Comparison of ENCODE assay signal across 21 mouse cellular contexts in the genomic region with DNA sequence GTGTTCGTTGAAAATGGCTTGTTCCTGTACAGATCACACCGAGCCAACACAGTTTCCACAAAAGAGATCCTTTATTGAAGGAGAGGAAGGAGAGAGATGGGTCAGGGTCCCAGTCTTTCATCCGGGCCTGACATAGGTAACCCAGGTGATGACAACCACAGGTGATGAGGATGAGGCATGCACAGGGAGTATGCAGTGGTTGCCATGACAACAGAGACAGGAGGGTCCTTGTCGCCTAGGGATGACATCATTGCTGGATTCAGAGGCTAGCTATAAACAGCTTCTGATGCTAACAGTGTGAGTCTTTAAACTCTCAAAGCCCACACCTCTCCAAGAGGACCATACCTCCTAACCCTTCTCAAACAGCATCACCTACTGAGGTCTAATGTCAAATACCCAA.
DNase-seq lines count a peak whose midpoint lies in the region; ATAC-seq and TF ChIP-seq lines count a peak whose summit lies in the region.
"Had no signal": no experiment of that assay in that cellular context is flagged by ENCODE, and none has a peak within 500 bp of the region (broad histone marks: within the 10 kb centered on the region; RNA-seq: fewer than 3 reads in every experiment).

No protein-coding gene starts in this region.

- no peaks in the 10 kb centered on the region for H3K4me1 ChIP-seq in forebrain, embryonic 14.5 days (ENCODE audit: control insufficient read depth, insufficient read depth, low read length)
- no peaks in the 10 kb centered on the region for H3K4me1 ChIP-seq in forebrain, embryonic 10.5 days
- H3K4me1 ChIP-seq in hindbrain, postnatal 0 days (ENCODE audit: insufficient read depth, low read length) = no peaks in the 10 kb centered on the region
- 0 out of 2 replicates have a peak, but pooled peaks cover 10% of the 10 kb centered on the region for H3K4me1 ChIP-seq in hindbrain, embryonic 10.5 days (replicated peaks)
- H3K4me1 ChIP-seq: embryonic facial prominence, embryonic 12.5 days; embryonic facial prominence, embryonic 15.5 days; forebrain, embryonic 13.5 days had no signal

- H3K36me3 ChIP-seq in forebrain, embryonic 14.5 days (ENCODE audit: control insufficient read depth, insufficient read depth, low read length) = no peaks in the 10 kb centered on the region
- H3K36me3 ChIP-seq in forebrain, embryonic 10.5 days (replicated peaks) = no peaks in the 10 kb centered on the region
- no peaks in the 10 kb centered on the region for H3K36me3 ChIP-seq in hindbrain, postnatal 0 days (ENCODE audit: insufficient read depth, low read length)
- no peaks in the 10 kb centered on the region for H3K36me3 ChIP-seq in hindbrain, embryonic 10.5 days
- H3K36me3 ChIP-seq: embryonic facial prominence, embryonic 12.5 days; embryonic facial prominence, embryonic 15.5 days had no signal

- H3K27ac ChIP-seq in forebrain, embryonic 14.5 days (ENCODE audit: low read depth, low read length) = no peak overlapping the region
- H3K27ac ChIP-seq in forebrain, embryonic 10.5 days = no peak overlapping the region
- no peak overlapping the region for H3K27ac ChIP-seq in hindbrain, postnatal 0 days
- no peak overlapping the region for H3K27ac ChIP-seq in hindbrain, embryonic 10.5 days
- H3K27ac ChIP-seq: embryonic facial prominence, embryonic 12.5 days; embryonic facial prominence, embryonic 15.5 days; forebrain, embryonic 13.5 days; hindbrain, embryonic 14.5 days had no signal

- no peaks in the 10 kb centered on the region for H3K27me3 ChIP-seq in forebrain, embryonic 14.5 days (replicated peaks; ENCODE audit: control insufficient read depth, insufficient read depth, low read length)
- no peaks in the 10 kb centered on the region for H3K27me3 ChIP-seq in forebrain, embryonic 10.5 days (ENCODE audit: poor library complexity, severe bottlenecking)
- H3K27me3 ChIP-seq in hindbrain, postnatal 0 days (ENCODE audit: insufficient read depth, low read length) = no peaks in the 10 kb centered on the region
- no peaks in the 10 kb centered on the region for H3K27me3 ChIP-seq in hindbrain, embryonic 10.5 days (ENCODE audit: insufficient read depth, poor library complexity, severe bottlenecking)
- H3K27me3 ChIP-seq: embryonic facial prominence, embryonic 15.5 days; forebrain, embryonic 13.5 days had no signal

- no peak for TF ChIP-seq CTCF in hindbrain, postnatal 0 days (IDR thresholded peaks at IDR 0.05; ENCODE audit: low read depth)

- no peak overlapping the region for H3K9ac ChIP-seq in forebrain, embryonic 14.5 days (ENCODE audit: low read length)
- H3K9ac ChIP-seq in hindbrain, postnatal 0 days (replicated peaks; ENCODE audit: low read length) = no peak overlapping the region
- H3K9ac ChIP-seq: embryonic facial prominence, embryonic 12.5 days; embryonic facial prominence, embryonic 15.5 days; forebrain, embryonic 13.5 days; hindbrain, embryonic 14.5 days had no signal

- H3K9me3 ChIP-seq in forebrain, embryonic 14.5 days (replicated peaks; ENCODE audit: control insufficient read depth, low read length) = no peaks in the 10 kb centered on the region
- no peaks in the 10 kb centered on the region for H3K9me3 ChIP-seq in forebrain, embryonic 10.5 days
- no peaks in the 10 kb centered on the region for H3K9me3 ChIP-seq in hindbrain, postnatal 0 days (ENCODE audit: low read length)
- no peaks in the 10 kb centered on the region for H3K9me3 ChIP-seq in hindbrain, embryonic 10.5 days
- H3K9me3 ChIP-seq: embryonic facial prominence, embryonic 12.5 days; embryonic facial prominence, embryonic 15.5 days; forebrain, embryonic 13.5 days had no signal

- no peak for ATAC-seq in forebrain, embryonic 14.5 days
- peak; percentile 69 for ATAC-seq in hindbrain, postnatal 0 days
- ATAC-seq: forebrain, embryonic 13.5 days; intestine, postnatal 0 days had no signal

- WGBS in forebrain, embryonic 14.5 days = 87% methylated on average over 4 of the region's 4 CpGs
- 89% methylated on average over 4 of the region's 4 CpGs for WGBS in forebrain, embryonic 10.5 days
- 74% methylated on average over 4 of the region's 4 CpGs for WGBS in hindbrain, postnatal 0 days
- WGBS in hindbrain, embryonic 10.5 days = 88% methylated on average over 4 of the region's 4 CpGs

- H3K4me3 ChIP-seq in forebrain, embryonic 14.5 days (ENCODE audit: low read depth, low read length) = no peak overlapping the region
- H3K4me3 ChIP-seq in forebrain, embryonic 10.5 days = no peak overlapping the region
- H3K4me3 ChIP-seq in hindbrain, postnatal 0 days (ENCODE audit: low read length) = no peak overlapping the region
- H3K4me3 ChIP-seq in hindbrain, embryonic 10.5 days = no peak overlapping the region
- H3K4me3 ChIP-seq: embryonic facial prominence, embryonic 12.5 days; embryonic facial prominence, embryonic 15.5 days; forebrain, embryonic 13.5 days had no signal

- no peak overlapping the region for H3K4me2 ChIP-seq in forebrain, embryonic 14.5 days (ENCODE audit: low read length)
- no peak overlapping the region for H3K4me2 ChIP-seq in hindbrain, postnatal 0 days (ENCODE audit: low read depth, low read length)
- H3K4me2 ChIP-seq: embryonic facial prominence, embryonic 12.5 days; embryonic facial prominence, embryonic 15.5 days; forebrain, embryonic 13.5 days; heart, embryonic 11.5 days; hindbrain, embryonic 14.5 days had no signal

- DNase-seq in forebrain, embryonic 14.5 days (ENCODE audit: low spot score) = peak; percentile 25
- no peak for DNase-seq in forebrain, embryonic 10.5 days (ENCODE audit: extremely low spot score, low spot score)
- DNase-seq in hindbrain, postnatal 0 days (ENCODE audit: low spot score) = peak; percentile 66
- DNase-seq in hindbrain, embryonic 10.5 days (ENCODE audit: low spot score) = no peak
- DNase-seq in right cerebral cortex, postnatal 10 days (ENCODE audit: low spot score in 2 of 2) = peak; percentile 21 to 38
- no peak for DNase-seq in right cerebral cortex, adult 18-20 months
- DNase-seq: adrenal gland, postnatal 10 days; adrenal gland, postnatal 36 days; cerebellum, adult 11 months; cerebellum, adult 2 months; cerebellum, adult 9-11 months; cerebellum, postnatal 25 days; gastrocnemius, postnatal 10 days; gastrocnemius, postnatal 36 days; heart, postnatal 36 days had no signal

Comparison
In these comparisons a context has a peak if more than half of its experiments do, and no peak if none do; other contexts are left out.
1. DNase-seq: peak in forebrain, embryonic 14.5 days (single experiment), hindbrain, postnatal 0 days (single experiment) and right cerebral cortex, postnatal 10 days (2 of 2); none in forebrain, embryonic 10.5 days (single experiment), hindbrain, embryonic 10.5 days (single experiment) and right cerebral cortex, adult 18-20 months (single experiment).